Mouse (Mus musculus): ENCODE data around the gene Igfn1.

Gene Igfn1

DNA sequence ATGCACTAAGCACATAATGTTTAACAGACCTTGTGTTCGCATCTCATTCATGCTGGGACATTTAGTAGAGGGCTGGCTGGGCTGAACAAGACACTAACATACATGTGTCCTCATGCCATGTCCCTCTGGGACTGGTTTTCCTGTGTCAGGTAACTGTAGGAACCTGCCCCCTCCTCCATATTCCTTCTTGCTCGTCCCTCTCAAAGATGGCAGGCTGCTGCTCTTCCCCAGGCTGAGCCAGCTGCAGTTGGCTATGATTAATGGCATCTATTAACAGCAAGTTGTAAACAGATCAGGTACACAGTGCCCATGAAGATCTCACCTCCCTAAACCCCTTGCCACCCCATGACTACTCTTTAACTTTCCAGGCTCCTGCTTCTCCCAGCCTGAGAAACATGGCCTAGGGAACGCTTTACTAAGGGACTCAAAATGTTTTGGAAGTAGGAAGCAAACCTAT lies at the start of gene Igfn1:
Gene Igfn1 (minus strand): TSS at position 51 of the 457 bp plus-strand sequence.
- no peak for DNase-seq (ENCODE audit: low spot score)

DNA sequence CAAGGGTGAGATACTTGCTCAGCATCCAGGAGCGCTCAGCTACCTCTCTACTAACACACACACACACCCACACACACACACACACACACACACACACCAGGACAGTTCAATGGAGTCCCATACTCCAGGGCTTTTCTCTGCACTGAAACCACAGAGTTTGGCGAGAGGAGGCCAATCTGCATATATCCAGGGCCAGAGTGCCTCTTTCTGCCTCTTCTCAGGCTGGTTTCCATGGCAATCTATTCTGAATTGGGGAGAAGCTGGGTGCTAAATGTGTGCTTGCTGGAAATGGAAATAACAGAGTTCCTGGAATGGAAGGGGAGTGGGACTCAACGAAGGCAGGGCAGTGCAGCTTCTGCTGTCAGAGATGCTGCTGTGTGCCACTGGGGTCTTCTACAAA lies 49.6 kb upstream of the Igfn1 start:
- peak; percentile 39 for DNase-seq (ENCODE audit: low spot score)

DNA sequence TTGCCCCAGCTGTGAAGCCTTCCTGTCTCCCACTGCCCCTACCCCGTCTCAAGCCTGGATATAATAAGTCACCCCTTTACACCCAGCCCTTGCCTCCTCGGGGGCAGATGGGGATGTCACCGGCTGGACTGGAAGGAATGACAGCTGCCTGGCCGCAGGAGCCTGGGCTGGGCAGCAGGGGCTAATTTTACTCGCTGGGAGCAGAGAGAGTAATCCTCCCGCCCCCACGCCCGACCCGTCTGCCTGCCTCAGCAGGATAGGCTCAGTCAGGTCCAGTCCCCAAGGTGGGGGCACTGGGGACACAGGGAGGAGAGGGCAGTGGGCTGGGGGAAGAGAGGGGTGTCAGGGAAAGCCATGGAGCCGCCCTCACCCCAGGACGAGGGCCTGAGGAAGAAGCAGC lies 46.4 kb upstream of the Igfn1 start, which contains the start of gene Cacna1s:
Gene Cacna1s (plus strand): TSS at position 204 of the 400 bp plus-strand sequence.
- no peak for DNase-seq (ENCODE audit: low spot score)

DNA sequence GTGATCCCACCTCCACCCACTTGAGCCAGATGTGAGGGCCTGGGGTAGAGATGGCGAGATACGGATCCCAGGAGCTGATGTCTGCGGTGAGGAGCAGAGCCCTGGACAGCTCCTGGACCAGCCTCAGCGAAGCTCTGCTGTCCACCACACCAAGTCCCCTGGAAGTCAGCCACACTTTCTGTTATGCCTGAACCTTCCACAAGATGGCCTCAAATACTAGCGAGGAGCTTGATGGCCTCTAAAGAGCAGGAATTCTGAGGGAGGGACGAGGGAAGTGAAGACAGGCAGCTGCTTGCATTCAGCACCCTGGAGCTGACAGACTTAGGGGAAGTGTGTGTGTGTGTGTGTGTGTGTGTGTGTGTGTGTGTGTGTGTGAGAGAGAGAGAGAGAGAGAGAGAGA lies 45.3 kb upstream of the Igfn1 start:
- peak; percentile 63 for DNase-seq (ENCODE audit: low spot score)

DNA sequence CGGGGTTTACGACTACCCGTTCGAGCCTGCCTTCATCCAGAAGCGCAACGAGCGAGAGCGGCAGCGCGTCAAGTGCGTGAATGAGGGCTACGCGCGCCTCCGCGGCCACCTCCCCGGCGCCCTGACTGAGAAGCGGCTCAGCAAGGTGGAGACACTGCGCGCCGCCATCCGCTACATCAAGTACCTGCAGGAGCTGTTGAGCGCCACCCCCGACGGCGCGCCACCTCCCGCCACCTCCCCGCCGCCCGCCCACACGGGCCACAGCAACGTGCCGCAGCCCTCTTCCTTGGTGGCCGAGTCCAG lies 44.8 kb upstream of the Igfn1 start:
- no peak for DNase-seq (ENCODE audit: low spot score)

DNA sequence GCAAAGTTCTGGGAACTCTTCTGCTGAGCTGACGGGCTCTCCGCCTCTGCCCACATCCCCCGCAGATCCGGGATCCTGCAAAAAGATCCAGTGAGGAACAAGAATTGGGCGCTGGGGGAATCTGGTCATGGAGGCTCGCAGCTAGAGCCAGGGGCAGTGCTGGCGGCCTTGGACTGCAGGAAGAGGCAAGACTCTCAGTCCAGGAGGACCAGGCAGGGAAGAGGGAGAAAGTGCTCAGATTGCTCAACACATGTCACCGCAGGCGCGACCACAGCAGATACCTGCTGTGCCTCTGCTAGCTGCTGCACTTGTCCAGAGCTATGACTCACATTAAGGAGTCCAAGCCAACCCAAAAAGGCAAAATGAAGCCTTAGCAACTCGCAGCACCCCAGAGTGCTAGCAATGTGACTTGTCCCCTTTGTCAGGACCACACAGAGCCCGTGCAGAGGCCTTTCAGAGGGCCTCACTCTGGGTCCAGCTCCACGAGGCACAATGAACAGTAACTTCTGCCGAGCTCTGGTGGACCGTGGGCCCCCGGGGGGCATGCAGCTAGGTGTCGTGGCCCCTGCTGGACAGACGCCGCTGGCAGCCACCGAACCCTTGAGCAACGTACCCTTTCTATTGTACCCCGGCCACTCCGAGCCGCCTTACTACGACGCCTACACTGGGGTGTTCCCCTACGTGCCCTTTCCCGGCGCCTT lies 44.3 kb upstream of the Igfn1 start, which contains the start of gene Ascl5:
Gene Ascl5 (plus strand): TSS at position 493 of the 701 bp plus-strand sequence.
- DNase-seq (ENCODE audit: low spot score): no peak

DNA sequence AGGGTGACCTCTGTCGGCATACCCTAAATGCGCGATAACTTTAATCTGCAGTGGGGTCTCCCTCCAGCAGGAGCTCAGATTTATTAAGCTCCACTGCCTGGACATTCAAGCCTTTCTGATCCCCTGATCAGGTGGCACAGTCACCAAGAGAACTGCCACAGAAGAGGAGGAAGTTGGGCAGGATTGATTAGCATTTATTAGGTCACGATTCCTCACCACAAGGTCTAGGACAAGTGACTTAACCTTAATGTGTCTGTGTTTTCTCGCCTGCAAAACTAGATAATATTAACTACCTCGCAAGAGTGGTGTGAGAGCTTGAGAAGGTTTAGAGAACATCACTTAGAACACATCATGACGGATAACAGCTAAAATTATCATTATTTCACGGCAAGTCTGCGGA lies 41.8 kb upstream of the Igfn1 start:
- no peak for DNase-seq (ENCODE audit: low spot score)

DNA sequence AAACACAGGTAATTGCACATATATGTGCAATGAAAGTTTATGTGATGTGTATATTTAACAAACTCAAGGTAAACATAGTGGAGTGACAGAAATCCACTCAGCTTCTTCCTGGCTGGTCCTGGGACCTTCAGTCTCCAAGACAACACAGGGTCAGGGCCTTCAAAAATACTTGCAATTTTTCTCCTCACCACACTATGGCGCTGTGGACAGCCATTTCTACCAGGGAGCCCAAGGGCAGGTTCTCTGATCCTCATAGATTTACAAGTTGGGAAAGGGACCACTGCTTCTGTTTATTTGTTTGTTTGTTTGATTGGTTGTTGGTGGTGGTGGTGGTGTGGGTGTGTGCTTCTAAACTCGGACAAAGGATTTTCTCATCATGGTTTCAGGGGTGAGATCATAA lies 41.3 kb upstream of the Igfn1 start:
- DNase-seq (ENCODE audit: low spot score): no peak

DNA sequence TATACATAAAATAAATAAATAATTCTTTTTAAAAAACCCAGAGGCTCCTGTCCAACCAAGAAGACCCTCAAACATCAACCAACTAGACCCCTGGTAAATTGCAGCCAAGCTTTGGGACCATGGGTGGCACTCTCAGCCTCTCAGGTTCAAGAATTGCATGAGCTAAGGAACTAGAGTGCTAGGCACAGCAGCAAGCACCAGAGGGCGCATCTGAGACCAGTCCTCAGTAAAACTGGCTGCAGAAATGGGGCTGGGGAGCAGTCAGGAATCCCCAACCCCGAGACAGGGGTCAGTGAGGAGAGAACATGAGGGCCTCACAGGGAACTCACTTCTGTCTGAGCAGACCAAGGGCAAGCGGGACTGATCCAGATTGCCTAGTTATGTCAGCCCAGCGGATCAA lies 39.6 kb upstream of the Igfn1 start:
- peak; percentile 55 for DNase-seq (ENCODE audit: low spot score)

DNA sequence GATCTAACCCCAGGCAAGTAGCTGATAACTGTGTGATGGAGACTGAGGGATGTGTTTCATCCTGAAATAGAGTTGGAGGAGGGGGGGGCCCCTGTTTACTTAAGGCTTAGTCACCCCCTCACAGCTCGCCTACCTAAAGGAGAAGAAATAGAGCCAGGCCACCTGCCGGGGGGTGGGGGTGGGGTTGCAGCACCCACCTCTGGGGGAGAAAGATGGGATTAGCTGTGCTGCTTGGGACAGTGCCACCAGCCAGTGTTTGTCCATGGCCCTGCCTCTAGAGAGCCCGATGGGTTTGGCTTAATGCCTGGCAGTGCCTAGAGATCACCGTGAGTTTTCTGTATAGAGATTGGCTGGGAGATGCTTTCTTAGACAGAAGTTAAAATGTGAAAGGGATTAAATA lies 34.7 kb upstream of the Igfn1 start:
- no peak for DNase-seq (ENCODE audit: low spot score)

DNA sequence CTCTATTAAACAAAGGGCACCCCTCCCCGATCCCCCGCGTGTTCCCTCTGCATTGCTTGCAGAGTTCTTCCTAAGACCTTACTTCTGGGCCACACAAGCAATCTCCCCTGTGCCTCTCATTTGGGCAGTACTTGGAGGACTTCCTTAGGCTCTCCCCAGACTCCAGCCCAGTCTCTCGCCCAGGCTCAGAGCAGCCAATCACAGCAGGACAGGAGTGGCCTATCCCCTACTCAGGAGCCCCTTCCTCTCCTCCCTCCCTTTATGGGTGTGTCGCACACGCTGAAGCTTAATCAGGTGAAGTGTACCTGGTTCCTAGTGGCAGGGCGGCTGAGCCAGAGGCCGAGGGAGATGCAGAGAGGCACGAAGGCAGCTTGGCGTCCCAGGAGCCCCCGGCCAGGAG lies 34.3 kb upstream of the Igfn1 start:
- no peak for DNase-seq (ENCODE audit: low spot score)

DNA sequence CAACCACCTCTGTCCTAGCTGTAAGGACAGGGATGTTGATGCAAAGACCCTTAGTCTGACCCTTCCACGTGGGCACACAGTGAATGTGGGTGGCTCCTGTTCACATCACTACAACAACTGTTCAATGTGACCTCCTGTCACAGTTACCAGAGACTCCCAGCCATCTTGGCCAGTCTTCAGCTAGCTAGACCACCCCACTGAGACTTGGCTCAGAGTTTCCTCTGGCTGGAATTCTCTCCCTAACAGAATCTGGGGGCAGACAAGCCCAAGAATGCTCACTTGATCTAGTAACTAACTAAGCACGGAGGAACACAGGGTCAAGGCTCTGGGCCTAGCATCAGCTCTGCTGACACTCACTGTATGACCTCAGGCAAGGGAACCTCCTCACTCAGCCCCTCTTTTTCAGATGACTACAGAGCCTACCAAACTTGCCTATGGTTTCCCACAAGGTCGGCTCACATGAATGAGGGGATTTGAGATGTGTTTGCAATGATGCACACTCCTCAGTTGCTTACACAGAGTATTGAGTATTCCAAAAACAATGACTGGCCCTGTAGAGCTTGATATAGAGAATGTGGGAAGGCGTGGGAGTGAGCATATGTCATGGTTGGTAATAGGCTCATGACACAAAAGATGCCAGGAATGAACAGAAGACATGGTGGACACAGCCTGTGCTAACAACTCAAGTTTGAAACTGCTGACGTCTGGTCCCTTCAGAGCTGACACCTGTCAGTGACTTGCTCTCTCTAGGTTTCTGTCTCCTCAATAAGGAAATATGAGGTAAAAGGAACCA lies 32.8 kb upstream of the Igfn1 start:
- DNase-seq (ENCODE audit: low spot score): no peak

DNA sequence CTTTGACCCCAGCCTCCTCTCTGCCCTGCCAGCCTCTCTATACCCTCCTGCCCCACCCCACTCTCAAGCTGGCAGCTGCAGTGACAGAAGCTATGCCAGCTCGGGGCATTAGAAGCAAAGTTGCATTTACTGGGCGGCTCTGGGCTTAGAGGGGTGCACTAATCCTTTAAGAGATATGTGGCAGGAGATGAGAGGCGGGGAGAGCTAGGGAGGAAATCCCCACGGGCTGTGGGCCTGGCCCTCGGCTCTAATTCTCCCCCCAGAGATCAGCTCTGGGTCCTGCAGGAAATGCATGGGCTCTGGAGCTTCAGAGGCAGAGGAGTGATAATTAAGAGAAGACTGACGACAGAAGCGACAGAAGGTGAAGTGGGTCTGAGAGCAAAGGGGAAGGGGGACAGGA lies 26.8 kb upstream of the Igfn1 start:
- DNase-seq (ENCODE audit: low spot score): no peak

DNA sequence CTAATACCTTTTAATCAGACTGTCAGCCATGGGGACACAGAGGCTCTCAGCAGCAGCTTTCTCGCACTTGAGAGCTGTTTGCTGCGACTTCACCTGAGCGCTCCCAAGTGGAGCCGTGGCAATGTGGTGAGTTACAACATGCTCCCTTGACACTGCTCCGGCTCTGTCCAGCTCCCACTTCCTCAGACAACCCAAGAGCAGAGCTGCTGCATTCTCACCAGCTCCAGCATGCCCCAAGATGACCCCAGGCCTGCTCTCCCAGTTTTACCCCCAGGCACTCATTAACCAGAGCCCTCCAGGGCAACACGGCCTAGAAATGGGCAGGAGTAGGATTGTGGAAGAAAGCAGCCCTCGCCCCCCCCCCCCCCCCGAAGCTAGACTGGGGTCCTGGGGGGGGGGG lies 25.6 kb upstream of the Igfn1 start:
- no peak for DNase-seq (ENCODE audit: low spot score)

DNA sequence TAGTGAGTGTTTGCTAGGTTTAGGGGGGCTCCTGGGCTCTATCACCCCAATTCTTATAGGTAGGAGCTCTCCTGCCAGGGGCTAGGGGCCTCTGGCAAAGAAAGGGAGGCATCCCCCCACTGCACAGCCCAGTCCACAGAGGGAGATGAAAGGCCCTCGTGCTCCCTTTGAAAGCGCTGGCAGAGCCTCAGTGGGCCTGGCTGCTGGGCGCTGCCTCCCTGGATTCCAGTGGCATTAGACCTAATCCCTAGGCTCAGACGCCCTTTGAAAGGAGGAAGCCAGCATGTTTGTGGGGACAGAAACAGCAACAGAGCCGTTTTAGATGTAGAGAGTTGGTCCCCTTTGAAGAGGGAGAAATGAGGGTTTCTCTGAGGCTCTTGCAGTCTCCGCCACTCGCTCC lies 24.1 kb upstream of the Igfn1 start:
- DNase-seq (ENCODE audit: low spot score): no peak

DNA sequence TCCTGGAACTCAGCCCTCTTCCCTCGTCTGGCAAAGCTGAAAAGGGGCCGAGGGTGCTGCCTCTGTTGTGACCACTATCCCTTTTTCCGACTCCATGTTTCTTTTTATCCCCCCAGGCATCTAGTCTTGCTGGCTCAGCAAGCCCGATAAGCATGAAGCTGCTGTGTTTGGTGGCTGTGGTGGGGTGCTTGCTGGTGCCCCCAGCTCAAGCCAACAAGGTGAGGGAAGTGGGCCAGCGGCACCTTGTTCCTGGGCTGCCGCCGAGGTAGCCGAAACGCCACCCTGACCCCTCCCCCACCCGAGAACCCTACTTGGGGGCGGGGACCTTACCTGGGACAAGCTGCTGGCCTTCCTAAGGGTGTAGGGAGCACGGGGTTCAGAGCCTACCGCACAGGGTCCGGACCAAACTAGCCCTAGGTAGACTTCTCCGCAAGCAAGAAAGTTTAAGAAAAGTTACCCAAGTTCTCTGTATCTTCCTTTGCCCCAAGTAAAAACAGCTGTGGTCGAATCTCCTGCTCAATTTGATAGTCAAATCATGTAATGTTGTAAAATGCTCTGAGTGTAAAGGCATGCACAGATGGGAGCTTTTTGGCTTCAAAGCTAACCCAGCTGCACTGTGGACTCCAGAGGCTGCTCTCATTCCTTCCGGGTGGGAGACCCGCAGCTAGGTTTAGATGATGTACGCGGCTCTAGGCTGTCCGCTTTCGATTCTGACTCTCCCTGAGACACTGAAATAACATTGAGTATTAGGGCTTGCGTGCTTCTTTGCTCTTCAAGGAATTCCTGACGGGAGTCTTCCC lies 12.4 kb upstream of the Igfn1 start:
- DNase-seq (ENCODE audit: low spot score): no peak

DNA sequence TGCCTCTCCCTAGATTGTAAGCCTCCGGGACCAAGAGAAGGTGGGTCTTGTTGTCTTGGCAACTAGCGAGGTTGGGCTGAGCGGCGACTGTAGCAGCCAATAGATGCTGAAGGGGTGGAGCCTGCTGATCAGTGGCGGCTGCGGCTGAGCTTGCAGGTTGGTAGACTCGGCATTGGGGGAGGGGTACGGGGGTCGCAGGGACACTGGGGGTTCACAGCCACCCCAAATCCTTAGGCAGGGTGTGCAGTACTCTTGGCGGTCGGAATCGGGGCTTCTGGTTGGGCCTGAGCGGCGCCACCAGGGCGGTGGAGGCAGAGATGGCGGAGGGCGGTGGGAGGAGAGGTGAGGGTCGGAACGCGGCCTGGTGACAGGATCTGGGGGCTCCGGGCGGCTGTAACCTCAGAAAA lies 11.8 kb upstream of the Igfn1 start:
- DNase-seq (ENCODE audit: low spot score): peak; percentile 90

DNA sequence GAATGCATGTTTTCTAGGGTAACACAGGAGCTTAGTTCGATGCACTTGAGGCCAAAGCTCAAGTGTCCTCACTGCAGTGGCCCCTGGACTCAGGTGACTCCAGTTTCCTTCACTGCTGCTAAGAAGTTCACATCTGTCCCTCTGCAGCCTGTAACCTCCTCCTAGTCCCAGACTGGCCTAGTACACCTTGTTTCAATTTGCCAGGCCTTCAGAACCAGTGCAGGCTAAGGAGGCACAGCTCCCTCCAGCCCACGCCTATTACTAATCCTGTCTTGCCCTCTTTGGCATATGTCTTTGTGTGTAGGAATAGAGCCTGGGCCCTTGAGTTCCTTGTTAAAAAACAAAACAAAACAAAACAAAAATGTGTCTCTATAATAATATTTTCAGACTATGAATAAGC lies 11.2 kb upstream of the Igfn1 start:
- no peak for DNase-seq (ENCODE audit: low spot score)

DNA sequence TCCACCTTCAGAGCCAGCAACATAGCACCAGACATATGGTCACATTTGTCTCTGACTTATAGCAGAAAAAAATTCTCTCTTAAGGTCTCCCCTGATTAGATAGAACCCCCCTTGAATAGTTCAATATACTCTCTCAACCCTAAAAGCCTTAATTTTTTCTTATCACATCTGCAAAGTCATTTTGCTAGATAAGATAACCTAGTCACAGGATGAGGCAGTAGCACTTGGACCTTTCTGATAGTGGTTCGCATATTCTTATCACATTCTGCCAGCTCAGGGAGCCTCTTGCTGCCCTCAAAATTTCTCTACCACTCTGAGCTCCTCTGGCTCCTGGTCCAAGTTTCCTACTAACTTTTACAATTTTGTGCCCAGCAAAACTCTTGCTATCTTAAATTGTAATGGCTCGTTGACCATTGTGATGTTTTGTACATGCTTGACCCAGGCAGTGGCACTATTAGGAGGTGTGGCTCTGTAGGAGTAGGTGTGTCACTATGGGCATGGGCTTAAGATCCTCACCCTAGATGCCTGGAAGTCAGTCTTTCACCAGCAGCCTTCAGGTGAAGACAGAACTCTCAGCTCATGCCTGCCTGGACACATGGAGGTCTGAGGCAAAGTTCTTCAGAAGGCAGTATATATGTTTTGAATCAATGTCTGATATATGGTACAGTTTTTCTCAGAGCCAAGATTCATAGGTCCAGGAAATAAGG lies 8.8 kb upstream of the Igfn1 start:
- DNase-seq (ENCODE audit: low spot score): no peak

DNA sequence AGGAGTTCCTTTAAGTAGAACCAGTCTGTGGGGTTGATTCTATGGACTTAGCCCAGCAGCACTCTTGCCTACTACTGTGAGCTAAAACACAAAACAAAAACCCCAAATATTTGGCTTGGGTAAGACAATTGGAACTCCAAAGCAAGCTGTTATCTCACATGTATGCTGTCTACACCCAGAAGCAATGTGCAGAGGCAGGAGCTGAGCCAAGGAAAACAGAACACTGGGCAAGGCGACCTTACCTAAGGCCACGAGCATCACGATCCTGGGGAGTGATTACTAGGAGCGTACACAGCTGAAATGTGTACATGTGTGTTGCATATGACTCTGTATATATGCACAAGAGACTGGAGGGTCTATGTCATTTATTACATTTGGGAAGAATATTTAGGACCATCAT lies 7.4 kb upstream of the Igfn1 start:
- no peak for DNase-seq (ENCODE audit: low spot score)

DNA sequence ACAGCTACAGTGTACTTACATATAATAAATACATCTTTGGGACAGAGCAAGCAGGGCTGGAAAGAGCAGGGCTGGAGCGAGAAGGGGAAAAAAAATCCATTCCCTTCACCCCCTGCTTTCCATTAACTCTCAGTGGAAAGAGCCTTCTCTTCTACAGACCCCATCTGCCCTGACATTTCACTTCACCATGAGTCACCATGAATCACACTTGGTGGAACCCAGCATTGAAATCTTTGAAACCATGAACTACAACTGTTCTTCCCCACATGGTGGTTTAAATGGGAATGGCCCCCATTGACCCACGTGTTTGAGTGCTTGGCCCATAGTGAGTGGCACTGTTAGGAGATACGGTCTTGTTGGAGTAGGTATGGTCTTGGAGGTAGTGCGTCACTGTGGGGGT lies 4.1 kb upstream of the Igfn1 start:
- no peak for DNase-seq (ENCODE audit: low spot score)

DNA sequence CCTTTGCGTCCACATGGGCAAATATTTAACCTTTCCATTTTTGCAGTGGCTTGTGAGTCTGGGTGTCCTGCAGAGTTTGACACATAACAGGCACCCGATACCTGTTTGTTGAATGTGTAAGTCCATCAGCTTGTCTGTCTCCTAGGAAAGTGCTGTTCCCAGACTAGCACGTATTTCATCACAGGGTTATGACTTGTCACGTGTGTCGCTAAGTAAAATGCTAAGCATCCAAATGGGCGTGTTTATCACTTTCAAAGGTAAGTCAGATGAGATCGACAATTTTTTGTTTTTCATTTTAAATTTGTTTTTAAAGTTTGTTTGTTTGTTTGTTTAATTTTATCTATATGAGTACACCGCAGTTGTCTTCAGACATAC lies 2.0 kb upstream of the Igfn1 start:
- no peak for DNase-seq (ENCODE audit: low spot score)
